Mouse (Mus musculus) right cerebral cortex, postnatal 10 days (tissue): ENCODE data around the gene Prdm11.

Source experiments
- DNase-seq, 2 experiments: peaks; one replicate each; pipeline ENCODE4 v3.0.0; 2021; ENCODE audit warnings: low spot score in 2 of 2

The Prdm11 gene

GRCm38 (mm10) chr2:92933379-92933778 is 112.6 kb downstream of the Prdm11 start:
- no peak for DNase-seq

DNA sequence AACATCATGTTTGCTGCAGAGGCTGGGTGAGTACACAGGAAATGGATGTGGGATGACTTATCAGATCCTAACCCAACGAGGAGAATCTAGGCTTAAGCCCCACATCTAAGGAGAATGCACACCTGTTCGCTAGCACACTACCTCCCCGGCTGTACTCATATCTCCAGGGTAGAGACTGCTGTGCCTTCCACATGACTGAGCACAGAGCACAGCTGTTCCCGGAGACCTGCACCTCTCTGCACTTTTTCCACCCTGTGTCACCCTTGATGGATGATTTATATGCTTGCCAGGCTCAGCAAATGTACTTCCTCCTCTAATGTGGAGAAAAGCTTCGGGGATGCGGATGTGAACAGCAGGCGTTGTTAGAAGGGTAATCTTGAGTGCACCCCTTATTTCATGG is 114.9 kb downstream of the Prdm11 start:
- DNase-seq, result no peak

- no peak for DNase-seq
Observed at GRCm38 (mm10) chr2:92929696-92930095, 116.3 kb downstream of the Prdm11 start.

- DNase-seq, result no peak
Observed at GRCm38 (mm10) chr2:92924677-92925259, 121.2 kb downstream of the Prdm11 start.

GRCm38 (mm10) chr2:92920709-92921108 is 125.3 kb downstream of the Prdm11 start:
- DNase-seq, result peak in 1 of 2 experiments; percentile 74

DNA sequence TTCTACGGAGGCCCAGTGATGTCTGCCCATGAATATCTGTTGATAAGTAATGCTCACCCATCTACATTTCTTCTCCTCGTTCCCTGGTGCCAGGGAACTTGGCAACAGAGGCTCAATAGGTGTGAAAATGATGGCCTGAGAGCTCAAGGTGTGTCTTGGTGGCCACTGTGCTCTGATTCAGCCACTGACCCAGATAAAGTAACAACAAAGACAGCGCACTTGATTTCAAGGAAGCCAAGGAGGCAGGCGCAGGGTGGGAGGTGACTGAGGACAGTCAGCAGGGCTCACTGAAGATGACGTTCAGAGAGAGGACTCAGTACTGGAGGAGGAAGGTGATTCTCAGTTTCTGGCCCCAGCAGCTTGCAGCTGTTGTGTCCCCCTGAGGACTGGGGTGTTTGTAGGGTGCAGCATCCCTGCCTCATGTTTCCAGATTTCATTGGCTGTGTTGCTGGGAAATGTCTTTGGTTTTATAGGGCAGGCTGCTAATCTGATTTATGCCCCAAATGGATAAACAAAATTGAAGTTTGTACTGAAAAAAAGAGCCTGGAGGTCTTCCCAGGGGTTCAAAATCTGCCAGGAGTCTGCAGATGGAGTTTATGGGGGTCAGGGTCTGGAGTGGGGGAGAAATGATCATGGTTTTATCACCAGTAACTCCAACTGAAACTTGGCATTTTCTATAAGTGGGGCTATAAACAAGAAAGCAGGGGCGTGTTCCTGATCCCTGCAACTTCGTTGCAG is 128.4 kb downstream of the Prdm11 start:
- DNase-seq, result no peak

DNA sequence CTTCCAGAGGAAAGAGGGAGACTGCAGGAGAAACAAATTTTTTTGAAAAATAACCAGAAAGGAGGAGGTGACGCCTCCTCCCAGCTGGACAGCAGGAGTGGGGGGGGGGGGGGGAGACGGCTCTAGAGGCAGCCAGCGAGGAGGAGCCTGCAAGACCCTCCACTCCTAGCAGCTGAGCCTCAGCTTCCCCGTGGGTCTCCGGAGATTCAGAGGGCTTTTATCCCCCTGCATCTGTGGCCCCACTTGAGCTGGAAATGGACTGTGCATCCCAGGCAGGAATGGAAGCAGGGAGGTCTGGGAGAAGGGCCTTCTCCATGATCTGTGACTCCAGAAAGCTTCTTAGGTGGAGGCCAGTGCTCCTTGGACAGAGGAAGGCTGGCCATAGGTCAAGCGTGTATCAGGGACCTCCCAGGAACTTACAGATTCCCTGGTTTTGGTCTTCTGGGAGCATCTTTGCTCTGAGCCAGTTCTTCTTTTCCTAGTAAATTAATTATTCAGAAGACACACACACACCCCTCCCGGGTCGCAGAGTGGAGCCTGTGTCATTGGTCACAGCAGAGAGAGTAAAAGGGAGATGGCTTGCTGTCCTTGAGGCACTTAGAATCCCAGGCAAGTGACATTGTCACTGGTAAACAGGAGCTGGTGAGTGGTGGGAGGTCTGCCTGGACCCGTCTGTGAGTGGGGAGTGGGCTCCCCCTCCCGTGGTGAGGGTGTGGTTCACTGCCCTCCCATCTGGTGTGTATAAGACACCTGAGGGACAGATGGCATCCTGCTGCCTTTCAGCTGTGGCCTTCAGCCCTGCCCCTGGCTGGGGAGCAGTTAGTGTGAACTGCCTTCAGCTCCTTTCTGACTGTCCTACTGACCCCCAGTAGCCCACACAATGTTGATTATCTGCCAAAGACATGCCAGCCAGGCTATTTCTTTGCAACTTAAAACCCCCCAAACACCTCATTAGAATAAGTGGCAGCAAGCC is 130.0 kb downstream of the Prdm11 start:
- DNase-seq, result no peak
